ENCODE assay signal across 18 mouse cellular contexts in genomic region chr4:117367365-117367764, GRCm38 (mm10).
"Had no signal": no experiment of that assay in that cellular context is flagged by ENCODE, and none has a peak within 500 bp of the region (broad histone marks: within the 10 kb centered on the region; RNA-seq: fewer than 3 reads in every experiment).

No protein-coding gene starts in this region.

- H3K27ac ChIP-seq: kidney, postnatal 0 days; layer of hippocampus, adult 2 months; limb, embryonic 10.5 days; limb, embryonic 13.5 days; liver, embryonic 13.5 days; midbrain, embryonic 12.5 days had no signal

- H3K4me2 ChIP-seq: limb, embryonic 13.5 days; liver, embryonic 13.5 days; midbrain, embryonic 12.5 days; neural tube, embryonic 13.5 days had no signal

- H3K4me3 ChIP-seq: layer of hippocampus, adult 2 months; limb, embryonic 10.5 days; limb, embryonic 13.5 days; liver, embryonic 13.5 days; midbrain, embryonic 12.5 days; myocyte; neural tube, embryonic 13.5 days had no signal

- ATAC-seq: midbrain, embryonic 16.5 days had no signal

- DNase-seq: kidney, adult 2 months; kidney, postnatal 25 days; layer of hippocampus, adult 9-11 months; liver; liver, embryonic 13.5 days; lung, adult 2 months; lung, postnatal 14 days; lung, postnatal 4 days; retina, postnatal 1 day; thymus, postnatal 25 days had no signal

- H3K36me3 ChIP-seq: limb, embryonic 10.5 days; limb, embryonic 13.5 days; liver, embryonic 13.5 days; midbrain, embryonic 12.5 days; neural tube, embryonic 13.5 days had no signal

- H3K27me3 ChIP-seq: liver, embryonic 13.5 days had no signal

- H3K9me3 ChIP-seq: limb, embryonic 10.5 days; limb, embryonic 13.5 days; liver, embryonic 13.5 days; midbrain, embryonic 12.5 days; neural tube, embryonic 13.5 days had no signal

- H3K9ac ChIP-seq: limb, embryonic 13.5 days; liver, embryonic 13.5 days; midbrain, embryonic 12.5 days; neural tube, embryonic 13.5 days had no signal
